Mouse (Mus musculus) lung, postnatal 25 days (tissue): ENCODE data around the gene Cetn4.

Source experiments
- DNase-seq: peaks from one replicate; pipeline ENCODE4 v3.0.0; 2022; ENCODE audit warnings: low spot score

The Cetn4 gene

GRCm38 (mm10) chr3:37302685-37303084, 9.8 kb downstream of the Cetn4 start:
- peak; percentile 57 for DNase-seq

DNA sequence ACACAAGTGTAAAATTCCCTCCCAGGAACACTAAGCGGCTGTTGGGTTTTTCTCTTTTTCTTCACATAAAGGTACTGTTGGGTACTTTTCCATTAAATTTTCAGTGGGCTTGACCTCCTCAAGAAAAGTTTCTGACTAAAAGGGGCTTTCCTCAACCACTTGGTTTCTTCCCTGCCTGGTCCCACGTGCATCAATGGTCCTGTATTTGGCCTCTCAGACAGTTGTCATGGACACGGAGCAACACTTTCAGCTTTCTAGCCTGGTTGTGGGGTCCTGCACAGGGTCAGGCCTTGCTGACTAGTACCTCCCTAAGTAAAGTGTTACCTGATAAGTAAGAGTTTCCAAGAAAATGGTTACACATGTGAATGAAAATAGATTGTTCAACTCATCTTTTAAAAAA, 13.0 kb downstream of the Cetn4 start:
- no peak for DNase-seq

GRCm38 (mm10) chr3:37292654-37293053, 19.9 kb downstream of the Cetn4 start:
- no peak for DNase-seq

DNA sequence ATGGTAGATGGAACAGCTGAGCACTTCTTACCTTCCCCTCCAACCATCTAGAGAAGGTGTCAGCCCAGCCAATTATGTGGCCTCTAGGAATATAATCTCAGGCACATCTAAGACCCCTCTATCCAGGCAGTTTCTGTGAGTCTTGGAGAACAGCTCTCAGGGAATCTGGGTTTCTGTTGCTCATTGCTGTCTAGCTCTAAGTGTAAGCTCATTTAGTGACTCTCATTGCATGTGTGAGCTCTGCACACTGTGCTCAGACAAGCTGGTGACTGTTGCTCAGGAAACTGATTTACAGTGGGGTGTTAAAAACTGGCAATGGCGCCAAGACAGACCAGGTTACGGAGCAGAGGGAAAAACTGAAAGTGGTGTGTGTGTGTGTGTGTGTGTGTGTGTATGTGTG, 20.6 kb downstream of the Cetn4 start:
- no peak for DNase-seq

GRCm38 (mm10) chr3:37290881-37291541, 21.5 kb downstream of the Cetn4 start:
- no peak for DNase-seq

DNA sequence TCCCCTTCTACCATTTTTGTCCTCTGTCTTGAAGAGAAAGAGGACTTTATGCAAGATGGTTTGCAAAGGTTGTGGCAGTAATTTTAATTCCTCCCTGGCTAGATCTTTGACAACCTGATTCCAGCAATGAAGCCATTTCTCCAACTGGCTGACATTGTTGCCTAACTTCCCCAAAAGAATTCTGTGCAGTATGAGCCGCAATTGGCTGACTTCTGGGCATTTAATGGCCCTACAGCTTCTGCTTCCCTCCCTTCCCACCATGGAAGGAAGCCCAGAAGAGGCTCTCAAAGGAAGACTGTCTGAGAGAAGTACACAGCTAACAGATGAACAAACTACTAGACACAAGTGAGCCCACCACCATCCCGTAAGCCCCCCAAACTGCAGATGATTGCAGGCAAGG, 23.3 kb downstream of the Cetn4 start:
- DNase-seq = no peak

GRCm38 (mm10) chr3:37283234-37283633, 29.3 kb downstream of the Cetn4 start:
- DNase-seq = no peak

GRCm38 (mm10) chr3:37282299-37282922, 30.1 kb downstream of the Cetn4 start:
- DNase-seq = no peak

GRCm38 (mm10) chr3:37280871-37281270, 31.6 kb downstream of the Cetn4 start:
- no peak for DNase-seq

- no peak for DNase-seq
Observed at GRCm38 (mm10) chr3:37280221-37280620, 32.3 kb downstream of the Cetn4 start.

DNA sequence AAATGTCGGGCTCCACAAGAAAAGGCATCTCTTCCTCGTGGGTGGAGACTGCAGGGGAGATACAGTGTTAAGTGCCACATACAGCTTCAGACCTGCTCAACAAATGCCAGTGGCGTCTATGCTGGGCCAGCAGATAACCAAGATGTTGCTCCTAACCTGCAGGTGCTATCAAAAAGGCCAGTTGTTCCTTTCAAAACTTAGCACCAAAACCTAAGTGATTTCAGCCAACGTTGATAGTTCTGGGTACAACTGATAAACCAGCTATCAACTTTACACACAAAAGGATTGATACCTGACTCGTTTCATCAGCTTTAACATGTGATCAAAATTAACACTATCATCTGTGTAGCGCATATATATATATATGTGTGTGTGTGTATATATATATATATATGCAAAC, 37.8 kb downstream of the Cetn4 start:
- DNase-seq = no peak

DNA sequence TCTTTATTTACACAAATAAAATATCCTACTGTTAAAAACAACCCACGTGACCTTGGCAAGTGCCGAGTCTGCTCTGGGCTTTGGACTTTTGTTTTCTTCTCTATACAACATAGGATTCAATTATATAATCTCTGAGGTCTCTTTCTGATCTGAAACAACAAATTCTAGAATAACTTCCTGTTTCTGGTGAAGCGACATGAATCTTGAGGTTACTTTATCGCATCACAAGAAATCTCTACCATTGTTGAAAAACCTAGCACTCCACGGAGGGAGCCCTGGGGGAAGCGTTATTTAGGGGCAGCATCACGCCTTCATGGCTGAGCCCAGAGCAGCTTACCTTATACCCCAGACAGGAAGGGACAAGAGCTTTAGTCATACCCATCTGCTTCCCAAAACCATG, 39.4 kb downstream of the Cetn4 start:
- no peak for DNase-seq

DNA sequence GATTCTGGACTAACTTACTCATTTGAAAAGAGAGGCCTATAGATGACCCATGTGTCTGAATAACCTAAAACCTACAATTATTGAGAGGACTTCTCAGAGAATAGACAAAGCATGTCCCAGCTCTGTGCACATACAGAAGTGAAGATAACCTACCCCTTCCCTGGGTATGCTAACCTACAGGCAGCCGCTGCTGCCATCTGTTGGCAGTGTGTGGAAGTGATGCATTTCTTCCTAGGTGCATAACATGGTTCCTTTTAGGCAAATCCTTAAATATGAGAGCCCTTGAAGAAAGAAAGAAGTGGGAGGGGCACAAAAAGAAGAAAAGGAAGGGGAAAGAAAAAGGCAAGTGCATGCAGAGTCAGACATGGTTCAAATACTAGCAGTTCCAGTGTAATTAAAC, 41.3 kb downstream of the Cetn4 start:
- DNase-seq = peak; percentile 30

DNA sequence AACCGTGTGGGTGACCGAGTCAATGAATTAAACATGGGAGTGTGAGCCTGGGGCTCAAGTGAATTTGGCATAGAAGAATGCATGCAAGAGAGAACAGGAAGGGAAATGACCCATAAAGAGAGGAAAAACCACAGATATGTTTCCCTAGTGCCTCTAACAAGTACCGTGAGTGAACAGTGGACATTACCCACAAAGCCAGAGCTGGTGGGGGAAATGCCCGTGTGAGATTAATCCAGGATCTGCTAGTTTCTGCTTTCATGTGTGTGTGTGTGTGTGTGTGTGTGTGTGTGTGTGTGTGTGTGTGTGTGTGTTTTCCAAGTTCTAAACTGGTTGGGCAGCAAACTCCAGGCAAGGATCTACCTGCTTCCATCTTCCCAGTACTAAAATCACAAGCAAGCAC, 42.6 kb downstream of the Cetn4 start:
- no peak for DNase-seq

DNA sequence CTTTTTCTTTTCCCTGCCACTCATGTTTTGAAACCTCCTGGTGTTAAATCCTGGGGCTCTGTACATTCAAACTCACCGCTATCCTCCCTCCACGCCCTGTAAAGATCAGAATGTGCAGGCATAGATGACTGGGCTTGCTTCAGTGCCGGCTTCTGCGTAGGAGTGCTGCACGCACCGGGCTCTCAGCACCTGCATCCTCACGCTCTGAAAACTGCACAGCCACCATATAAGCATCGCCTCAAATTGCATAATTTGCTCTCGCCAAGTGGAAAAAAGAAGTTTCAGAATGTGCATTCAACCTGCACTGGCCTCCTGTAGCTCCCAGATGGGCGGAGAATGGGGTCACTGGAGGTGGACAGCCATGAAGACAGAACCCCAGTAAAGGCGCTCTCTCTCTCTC, 44.2 kb downstream of the Cetn4 start:
- DNase-seq = no peak

- no peak for DNase-seq
Observed at GRCm38 (mm10) chr3:37259331-37259999, 53.0 kb downstream of the Cetn4 start.

- no peak for DNase-seq
Observed at GRCm38 (mm10) chr3:37257776-37258175, 54.7 kb downstream of the Cetn4 start.
